Mouse (Mus musculus): ENCODE data around the gene St7. TPM values are rescaled to one million over a fixed set of nuclear protein-coding genes. Genes with fewer than 3 reads are reported as not detected.

The St7 gene
- polyA plus RNA-seq, 1 experiment, result 4.4 TPM

DNA sequence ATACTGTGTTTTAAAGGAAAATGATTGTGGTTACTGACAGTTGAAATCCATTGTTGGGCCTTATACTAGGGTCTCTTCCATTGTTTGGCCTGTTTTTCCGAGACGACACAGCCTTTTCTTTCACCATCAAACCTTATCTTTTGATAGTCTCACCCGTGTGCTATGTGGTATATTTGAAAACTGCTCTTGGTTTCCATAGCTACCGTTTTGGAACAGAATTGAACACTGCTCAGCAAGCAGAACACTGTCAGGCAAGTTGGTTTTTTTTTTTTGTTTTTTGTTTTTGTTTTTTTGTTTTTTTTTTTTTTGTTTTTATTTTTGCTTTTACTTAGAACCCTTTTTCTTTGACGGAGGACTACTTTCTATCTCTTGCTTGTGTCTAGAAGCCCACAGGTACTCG lies 58.2 kb downstream of the St7 start:
- Histone ChIP-seq H3K27me3 (ENCODE audit: control insufficient read depth, insufficient read depth, low read length) (no peaks in the 10 kb centered on the region), H3K27ac (ENCODE audit: insufficient read depth, low read length) (no peak overlapping the region), H3K4me1 (ENCODE audit: control insufficient read depth, insufficient read depth, insufficient read length) (no peaks in the 10 kb centered on the region; the same call in 1 of the 2 replicates), H3K36me3 (ENCODE audit: control insufficient read depth, insufficient read depth, low read length) (no peaks in the 10 kb centered on the region), H3K4me3 (ENCODE audit: extremely low read depth, insufficient read depth, insufficient read length) (no peak overlapping the region)
- TF ChIP-seq POLR2A (IDR thresholded peaks at IDR 0.05; ENCODE audit: low read depth, low read length) (no peak), CTCF (IDR thresholded peaks at IDR 0.05; ENCODE audit: extremely low read depth, insufficient read depth, insufficient read length, insufficient replicate concordance) (no peak)
- WGBS, result 83% methylated on average over 6 of the region's 6 CpGs
- no peak for DNase-seq (ENCODE audit: low read depth in 1 of 2, low spot score in 2 of 2)

DNA sequence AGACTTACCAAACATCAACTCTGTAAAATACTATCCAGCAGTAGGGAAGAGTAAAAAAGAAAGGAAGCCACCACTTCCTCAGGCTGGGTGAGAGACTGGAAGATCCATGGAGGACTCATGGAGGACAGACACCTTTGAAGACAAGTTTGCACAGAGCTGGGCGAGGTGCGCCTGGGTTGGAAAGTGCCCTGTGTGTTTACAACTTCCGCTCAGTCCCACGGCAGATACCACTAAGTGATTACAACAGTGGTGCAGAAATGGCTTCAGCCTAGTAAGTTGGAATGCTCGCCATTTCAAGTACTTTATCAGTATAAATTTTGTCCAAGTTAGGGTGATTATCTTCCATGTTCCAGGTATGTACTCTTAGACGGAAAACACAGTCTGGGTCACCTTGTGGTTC lies 63.2 kb downstream of the St7 start:
- Histone ChIP-seq H3K27ac (ENCODE audit: insufficient read depth, low read length) (no peak overlapping the region), H3K27me3 (ENCODE audit: control insufficient read depth, insufficient read depth, low read length) (no peaks in the 10 kb centered on the region), H3K4me3 (ENCODE audit: extremely low read depth, insufficient read depth, insufficient read length) (no peak overlapping the region), H3K36me3 (ENCODE audit: control insufficient read depth, insufficient read depth, low read length) (no peaks in the 10 kb centered on the region), H3K4me1 (ENCODE audit: control insufficient read depth, insufficient read depth, insufficient read length) (no peaks in the 10 kb centered on the region)
- no peak for DNase-seq (ENCODE audit: low read depth in 1 of 2, low spot score in 2 of 2)
- no peak for TF ChIP-seq CTCF (IDR thresholded peaks at IDR 0.05; ENCODE audit: extremely low read depth, insufficient read depth, insufficient read length, insufficient replicate concordance)
- no peak for TF ChIP-seq POLR2A (IDR thresholded peaks at IDR 0.05; ENCODE audit: low read depth, low read length)
- WGBS, result 84% methylated on average over 6 of the region's 6 CpGs

DNA sequence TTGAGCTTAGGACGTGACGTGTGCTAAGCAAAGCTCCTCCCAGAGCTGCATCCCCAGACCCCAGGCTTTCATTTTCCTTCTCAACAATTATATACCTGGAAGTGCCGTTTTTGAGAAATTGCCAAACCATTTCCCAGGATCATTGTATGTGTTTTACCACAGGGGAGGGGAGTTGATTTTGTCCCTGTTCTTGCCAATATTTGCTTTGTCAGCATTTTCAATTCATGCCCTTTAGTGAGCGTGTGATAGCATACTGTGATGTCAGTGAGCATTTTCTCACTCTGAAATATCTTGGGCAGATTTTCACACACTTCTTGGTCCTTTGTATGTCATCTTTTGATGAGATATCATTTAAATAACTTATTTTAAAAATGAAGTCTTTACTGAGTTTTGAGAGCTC lies 65.8 kb downstream of the St7 start:
- DNase-seq (ENCODE audit: low read depth in 1 of 2, low spot score in 2 of 2), result no peak
- H3K4me1 ChIP-seq (ENCODE audit: control insufficient read depth, insufficient read depth, insufficient read length), result no peaks in the 10 kb centered on the region
- no peaks in the 10 kb centered on the region for H3K27me3 ChIP-seq (ENCODE audit: control insufficient read depth, insufficient read depth, low read length)
- no peak for TF ChIP-seq POLR2A (IDR thresholded peaks at IDR 0.05; ENCODE audit: low read depth, low read length)
- TF ChIP-seq CTCF (IDR thresholded peaks at IDR 0.05; ENCODE audit: extremely low read depth, insufficient read depth, insufficient read length, insufficient replicate concordance), result no peak
- 95% methylated on average over 4 of the region's 4 CpGs for WGBS
- H3K4me3 ChIP-seq (ENCODE audit: extremely low read depth, insufficient read depth, insufficient read length), result no peak overlapping the region
- no peaks in the 10 kb centered on the region for H3K36me3 ChIP-seq (ENCODE audit: control insufficient read depth, insufficient read depth, low read length)
- H3K27ac ChIP-seq (ENCODE audit: insufficient read depth, low read length), result no peak overlapping the region

DNA sequence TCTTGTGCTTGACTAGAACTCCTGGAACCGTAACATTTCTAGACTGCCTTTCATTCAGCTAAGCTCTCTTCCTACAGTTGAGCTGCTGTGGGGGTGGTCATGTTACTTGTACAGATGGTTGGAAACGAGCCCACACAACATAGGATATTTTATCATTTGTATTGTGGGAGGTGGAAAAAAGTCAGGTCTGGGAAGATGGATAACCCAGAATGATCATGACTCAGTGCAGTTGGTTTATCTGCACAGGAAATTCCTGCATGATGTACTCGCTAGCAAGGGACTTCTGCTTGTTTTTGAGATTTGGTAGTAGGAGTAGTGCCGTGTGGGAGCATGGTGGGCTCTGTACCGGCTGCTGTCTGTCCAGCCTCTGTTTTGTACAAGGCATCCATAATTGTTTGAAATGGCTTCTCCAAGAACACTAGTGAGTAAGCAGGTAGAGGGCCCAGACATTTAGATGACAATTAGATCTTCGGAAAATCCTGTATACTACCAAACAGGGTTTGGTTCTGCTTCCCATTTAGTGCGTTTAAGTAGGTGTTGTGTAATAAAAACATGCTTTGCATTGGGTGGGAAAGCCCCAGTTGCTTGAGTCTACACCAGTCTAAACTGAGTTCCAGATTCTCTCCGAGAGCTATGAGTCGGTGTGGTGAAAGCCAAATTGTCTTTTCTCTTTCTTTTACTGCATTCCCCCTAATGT lies 71.4 kb downstream of the St7 start:
- H3K27ac ChIP-seq (ENCODE audit: insufficient read depth, low read length), result no peak overlapping the region
- no peaks in the 10 kb centered on the region for H3K36me3 ChIP-seq (ENCODE audit: control insufficient read depth, insufficient read depth, low read length)
- H3K4me3 ChIP-seq (ENCODE audit: extremely low read depth, insufficient read depth, insufficient read length), result no peak overlapping the region
- H3K27me3 ChIP-seq (ENCODE audit: control insufficient read depth, insufficient read depth, low read length), result no peaks in the 10 kb centered on the region
- DNase-seq (ENCODE audit: low read depth in 1 of 2, low spot score in 2 of 2), result no peak
- H3K4me1 ChIP-seq (ENCODE audit: control insufficient read depth, insufficient read depth, insufficient read length), result no peaks in the 10 kb centered on the region
- TF ChIP-seq POLR2A (IDR thresholded peaks at IDR 0.05; ENCODE audit: low read depth, low read length), result no peak
- TF ChIP-seq CTCF (IDR thresholded peaks at IDR 0.05; ENCODE audit: extremely low read depth, insufficient read depth, insufficient read length, insufficient replicate concordance), result no peak
- 68% methylated on average over 9 of the region's 9 CpGs for WGBS

DNA sequence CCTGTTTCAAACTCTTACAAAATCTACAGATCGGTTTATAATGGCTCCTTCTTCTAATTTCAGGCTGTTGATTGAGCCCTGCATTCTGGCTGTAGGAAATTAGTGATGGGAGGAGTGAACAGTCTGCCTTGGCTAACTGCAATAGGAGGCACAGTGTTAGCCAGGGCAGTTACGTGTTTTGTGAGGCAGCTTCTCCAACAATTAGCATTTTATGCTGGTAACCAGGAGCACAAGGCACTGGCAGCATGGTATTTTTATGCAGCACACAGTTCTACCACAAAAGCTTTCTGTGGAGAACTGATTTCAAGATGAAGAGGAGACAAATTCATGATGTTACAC lies 71.9 kb downstream of the St7 start:
- no peaks in the 10 kb centered on the region for H3K36me3 ChIP-seq (ENCODE audit: control insufficient read depth, insufficient read depth, low read length)
- WGBS, result 86% methylated on average over 2 of the region's 2 CpGs
- TF ChIP-seq POLR2A (IDR thresholded peaks at IDR 0.05; ENCODE audit: low read depth, low read length) (no peak), CTCF (IDR thresholded peaks at IDR 0.05; ENCODE audit: extremely low read depth, insufficient read depth, insufficient read length, insufficient replicate concordance) (no peak)

DNA sequence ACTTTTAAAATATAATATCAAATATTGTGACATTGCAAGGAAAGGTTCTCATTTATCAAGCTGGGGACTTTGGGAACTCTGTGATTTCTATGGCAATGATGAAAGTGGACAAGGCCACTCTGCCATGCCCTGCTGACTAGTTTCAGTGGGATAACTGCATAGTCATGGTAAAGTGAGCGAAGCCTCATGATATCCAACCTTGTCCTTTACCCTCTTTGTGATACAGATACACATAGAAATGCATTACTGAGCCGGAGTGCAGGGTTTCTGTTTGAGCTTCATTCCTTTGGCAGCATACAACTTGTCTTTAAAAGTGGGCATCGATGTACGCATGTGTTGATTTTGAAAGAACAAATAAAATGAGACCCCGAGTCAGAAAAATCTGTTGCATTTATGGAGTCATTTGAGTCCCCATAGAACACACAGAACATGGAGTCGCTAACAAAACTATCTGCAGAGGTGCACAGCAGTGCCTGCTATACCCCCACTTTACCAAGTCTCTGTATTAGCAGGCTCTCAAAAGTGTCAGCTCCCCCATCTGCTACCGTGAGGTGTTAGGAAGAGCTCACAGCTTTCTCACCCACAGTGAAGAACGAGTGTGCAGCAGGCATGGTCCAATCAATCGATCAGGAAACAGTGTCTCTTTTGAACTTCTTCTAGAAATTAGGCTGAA lies 77.4 kb downstream of the St7 start:
- WGBS, result 83% methylated on average over 9 of the region's 9 CpGs
- Histone ChIP-seq H3K27ac (ENCODE audit: insufficient read depth, low read length) (no peak overlapping the region), H3K4me1 (ENCODE audit: control insufficient read depth, insufficient read depth, insufficient read length) (peaks cover 2% of the 10 kb centered on the region; the same call in 1 of the 2 replicates), H3K36me3 (ENCODE audit: control insufficient read depth, insufficient read depth, low read length) (no peaks in the 10 kb centered on the region), H3K27me3 (ENCODE audit: control insufficient read depth, insufficient read depth, low read length) (no peaks in the 10 kb centered on the region), H3K4me3 (ENCODE audit: extremely low read depth, insufficient read depth, insufficient read length) (no peak overlapping the region)
- no peak for TF ChIP-seq CTCF (IDR thresholded peaks at IDR 0.05; ENCODE audit: extremely low read depth, insufficient read depth, insufficient read length, insufficient replicate concordance)
- no peak for TF ChIP-seq POLR2A (IDR thresholded peaks at IDR 0.05; ENCODE audit: low read depth, low read length)
- DNase-seq (ENCODE audit: low read depth in 1 of 2, low spot score in 2 of 2), result no peak

More for the DNA sequence above, 71.9 kb downstream of the St7 start:
- H3K4me3 ChIP-seq (ENCODE audit: extremely low read depth, insufficient read depth, insufficient read length), result no peak overlapping the region
- no peak for DNase-seq (ENCODE audit: low read depth in 1 of 2, low spot score in 2 of 2)
- H3K27me3 ChIP-seq (ENCODE audit: control insufficient read depth, insufficient read depth, low read length), result no peaks in the 10 kb centered on the region
- no peak overlapping the region for H3K27ac ChIP-seq (ENCODE audit: insufficient read depth, low read length)
- no peaks in the 10 kb centered on the region for H3K4me1 ChIP-seq (ENCODE audit: control insufficient read depth, insufficient read depth, insufficient read length)
